Mouse (Mus musculus) ES-Bruce4 (cell line): Measurements from ENCODE around the gene Il17ra.

Experiments used
- CTCF ChIP-seq: IDR thresholded peaks from one replicate; pipeline ENCODE4 v1.8.1; 2011; ENCODE audit warnings: low read depth, low read length
- POLR2A ChIP-seq: IDR thresholded peaks from one replicate; pipeline ENCODE4 v1.8.1; 2011; ENCODE audit warnings: low read length; ENCODE audit not compliant: insufficient read depth

GRCm38 (mm10) chr6:120485038-120485437 lies 22.0 kb downstream of the Il17ra start:
- TF ChIP-seq POLR2A (no peak), CTCF (no peak)
